34 mouse cellular contexts compared by ENCODE assay signal in the genomic region with DNA sequence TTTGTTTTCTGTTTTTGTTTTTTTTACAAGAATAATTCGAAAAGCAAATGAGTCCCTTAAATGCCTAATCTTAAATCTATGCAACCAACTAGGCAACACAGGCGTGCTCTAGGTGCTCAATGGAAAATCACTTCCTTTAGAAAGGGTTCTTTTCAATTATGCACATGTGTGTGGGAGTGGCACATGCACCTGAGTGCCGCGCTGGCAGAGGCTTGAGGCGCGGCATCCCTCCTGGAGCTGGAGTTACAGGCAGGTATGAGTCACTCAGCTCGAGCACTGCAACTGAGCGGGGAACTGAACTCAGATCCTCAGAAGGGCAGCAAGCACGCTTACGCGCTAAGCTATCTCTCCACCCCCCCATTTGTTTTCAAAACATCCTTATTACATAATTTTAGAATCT. TPM values are rescaled to one million over a fixed set of nuclear protein-coding genes. Genes with fewer than 3 reads are reported as not detected.
DNase-seq lines count a peak whose midpoint lies in the region; TF ChIP-seq lines count a peak whose summit lies in the region.
"Had no signal": no experiment of that assay in that cellular context is flagged by ENCODE, and none has a peak within 500 bp of the region (broad histone marks: within the 10 kb centered on the region; RNA-seq: fewer than 3 reads in every experiment).

No protein-coding gene starts in this region.

- intact Hi-C loops in heart, adult 2 months (cut with DNase I), result no loop called here
- intact Hi-C loops in heart, postnatal 14 days (cut with DNase I), result no loop called here

- H3K9ac ChIP-seq in heart, adult 2 months (ENCODE audit: low read depth, low read length), result no peak overlapping the region
- H3K9ac ChIP-seq: heart, embryonic 15.5 days; hindbrain, embryonic 12.5 days; limb, embryonic 15.5 days; liver, embryonic 13.5 days; midbrain, embryonic 15.5 days; neural tube, embryonic 15.5 days had no signal

- H3K36me3 ChIP-seq in heart, adult 2 months (ENCODE audit: control insufficient read depth, insufficient read depth, low read length), result no peaks in the 10 kb centered on the region
- H3K36me3 ChIP-seq in limb, embryonic 10.5 days, result peaks cover 47% of the 10 kb centered on the region
- H3K36me3 ChIP-seq: midbrain, embryonic 15.5 days; neural tube, embryonic 15.5 days had no signal

- WGBS in heart, adult 2 months, result 91% methylated on average over 11 of the region's 11 CpGs
- 36% methylated on average over 11 of the region's 11 CpGs for WGBS in large intestine, adult 2 months
- WGBS in limb, embryonic 10.5 days, result 90% methylated on average over 11 of the region's 11 CpGs

- no peak for TF ChIP-seq EP300 in heart, adult 2 months (IDR thresholded peaks at IDR 0.05; ENCODE audit: insufficient read depth, low read depth, low read length)

- H3K4me1 ChIP-seq in heart, adult 2 months (ENCODE audit: control insufficient read depth, insufficient read depth, low read length), result no peaks in the 10 kb centered on the region; the same call in 1 of the 2 replicates
- H3K4me1 ChIP-seq in limb, embryonic 10.5 days, result no peaks in the 10 kb centered on the region
- H3K4me1 ChIP-seq: liver, embryonic 13.5 days; midbrain, embryonic 15.5 days had no signal

- no peak for DNase-seq in heart, adult 2 months
- DNase-seq in heart, postnatal 14 days, result no peak
- peak; percentile 10 for DNase-seq in ES-CJ7 (ENCODE audit: low read depth, low spot score)
- peak; percentile 57 for DNase-seq in brain, adult 2 months (ENCODE audit: low read depth, low spot score)
- peak; percentile 31 for DNase-seq in large intestine, adult 2 months (ENCODE audit: low read depth, low spot score)
- no peak for DNase-seq in layer of hippocampus, adult 9-10 months (ENCODE audit: low spot score)
- no peak for DNase-seq in limb, embryonic 10.5 days (ENCODE audit: low spot score)
- DNase-seq in thymus, postnatal 0 days (ENCODE audit: low spot score), result no peak
- DNase-seq: adrenal gland, postnatal 14 days; cerebellum, adult 11-12 months; cerebellum, postnatal 10 days; gastrocnemius, postnatal 14 days; heart, postnatal 36 days; kidney, adult 18-20 months; kidney, postnatal 10 days; left cerebral cortex, postnatal 4 days; liver, embryonic 13.5 days; lung, adult 18-20 months; lung, postnatal 10 days; retina, postnatal 1 day; right cerebral cortex, postnatal 25 days; spleen, adult 18-20 months; thymus, postnatal 25 days had no signal

- H3K27me3 ChIP-seq in heart, adult 2 months (ENCODE audit: control insufficient read depth, insufficient read depth, low read length), result no peaks in the 10 kb centered on the region
- H3K27me3 ChIP-seq in limb, embryonic 10.5 days (ENCODE audit: low read depth, poor library complexity, severe bottlenecking), result no peaks in the 10 kb centered on the region
- H3K27me3 ChIP-seq: heart, embryonic 15.5 days; hindbrain, embryonic 12.5 days; limb, embryonic 15.5 days; liver, embryonic 13.5 days; midbrain, embryonic 15.5 days; neural tube, embryonic 15.5 days had no signal

- no peaks in the 10 kb centered on the region for H3K9me3 ChIP-seq in limb, embryonic 10.5 days (replicated peaks)
- H3K9me3 ChIP-seq: heart, embryonic 10.5 days; heart, embryonic 15.5 days; hindbrain, embryonic 12.5 days; limb, embryonic 15.5 days; liver, embryonic 13.5 days; midbrain, embryonic 15.5 days; neural tube, embryonic 15.5 days had no signal

- H3K4me3 ChIP-seq in heart, adult 2 months, result no peak overlapping the region
- no peak overlapping the region for H3K4me3 ChIP-seq in limb, embryonic 10.5 days
- H3K4me3 ChIP-seq: erythroblast, embryonic 14.5 days; heart, embryonic 10.5 days; heart, embryonic 15.5 days; hindbrain, embryonic 12.5 days; limb, embryonic 15.5 days; liver, embryonic 13.5 days; midbrain, embryonic 15.5 days; neural tube, embryonic 15.5 days had no signal

- no peak for TF ChIP-seq CTCF in heart, adult 2 months (IDR thresholded peaks at IDR 0.05)

- H3K79me2 ChIP-seq in heart, adult 2 months (replicated peaks; ENCODE audit: control insufficient read depth, insufficient read depth, low read length), result no peaks in the 10 kb centered on the region

- no peak for TF ChIP-seq POLR2A in heart, adult 2 months (IDR thresholded peaks at IDR 0.05; ENCODE audit: insufficient read depth, low read depth, low read length)

- peak overlapping the region; percentile 54; the same call in 1 of the 2 replicates for H3K27ac ChIP-seq in heart, adult 2 months
- no peak overlapping the region for H3K27ac ChIP-seq in limb, embryonic 10.5 days
- H3K27ac ChIP-seq: heart, embryonic 10.5 days; heart, embryonic 15.5 days; hindbrain, embryonic 12.5 days; hindbrain, postnatal 0 days; limb, embryonic 15.5 days; liver, embryonic 13.5 days; midbrain, embryonic 15.5 days; neural tube, embryonic 15.5 days had no signal

RNA-seq across cellular contexts. Expression of a gene that starts 26.3 kb away (rescaled TPM):
- total RNA-seq in heart, adult 2 months (2021), result 1 to 10 TPM; 7.3 to 7.4 TPM
- polyA plus RNA-seq in heart, adult 2 months (2012; rRNA removed), result 6.9 and 10.4 TPM in 2 replicates
- total RNA-seq in heart, postnatal 14 days (2021), result 10 to 100 TPM in 1 of 2 experiments, 1 to 10 TPM in 1; 9.5 to 12.8 TPM
- 6.0 and 6.1 TPM in 2 replicates for polyA plus RNA-seq in large intestine, adult 2 months (2012; rRNA removed)
- 2.1 and 2.9 TPM in 2 replicates for polyA plus RNA-seq in limb, embryonic 10.5 days (2016; fragmentation: Nextera tagmentation; extraction: Ambion mirVana)
- 0.30 and 0.35 TPM in 2 replicates for polyA plus RNA-seq in thymus, postnatal 0 days (2015; fragmentation: Nextera tagmentation; extraction: Ambion mirVana)
- total RNA-seq: common myeloid progenitor, adult 5-6 weeks; granulocyte monocyte progenitor cell, adult 5-6 weeks had no signal
- polyA plus RNA-seq: erythroblast, embryonic 14.5 days; forebrain, embryonic 16.5 days had no signal

Comparison
In these comparisons a context has a peak if more than half of its experiments do, and no peak if none do; other contexts are left out.
1. DNase-seq: peak in ES-CJ7 (single experiment), brain, adult 2 months (single experiment) and large intestine, adult 2 months (single experiment); none in heart, adult 2 months (0 of 2), heart, postnatal 14 days (0 of 2), layer of hippocampus, adult 9-10 months (single experiment), limb, embryonic 10.5 days (single experiment) and thymus, postnatal 0 days (single experiment).